In genomic region chr5:100035950-100036349, GRCm38 (mm10) we compare ENCODE assay signal across 9 mouse cellular contexts. TPM values are rescaled to one million over a fixed set of nuclear protein-coding genes. Genes with fewer than 3 reads are reported as not detected.
DNase-seq lines count a peak whose midpoint lies in the region; ATAC-seq and TF ChIP-seq lines count a peak whose summit lies in the region.
"Had no signal": no experiment of that assay in that cellular context is flagged by ENCODE, and none has a peak within 500 bp of the region (broad histone marks: within the 10 kb centered on the region; RNA-seq: fewer than 3 reads in every experiment).

No protein-coding gene starts in this region.

- no peaks in the 10 kb centered on the region for H3K9me3 ChIP-seq in forebrain, embryonic 10.5 days
- no peaks in the 10 kb centered on the region for H3K9me3 ChIP-seq in intestine, embryonic 14.5 days (ENCODE audit: control insufficient read depth, low read length)
- no peaks in the 10 kb centered on the region for H3K9me3 ChIP-seq in neural tube, embryonic 13.5 days
- H3K9me3 ChIP-seq: liver, embryonic 13.5 days had no signal

- H3K4me3 ChIP-seq in left cerebral cortex, adult 2 months: peak overlapping the region; percentile 99; the same call in 1 of the 2 replicates
- H3K4me3 ChIP-seq in forebrain, embryonic 10.5 days: peak overlapping the region; percentile 97; the same call in 1 of the 2 replicates
- peak overlapping the region; percentile 99 for H3K4me3 ChIP-seq in intestine, embryonic 14.5 days (ENCODE audit: low read depth, low read length)
- peak overlapping the region; percentile 94; the same call in 1 of the 2 replicates for H3K4me3 ChIP-seq in neural tube, embryonic 13.5 days

- peak overlapping the region; percentile 100 for H3K4me2 ChIP-seq in intestine, embryonic 14.5 days (ENCODE audit: low read length)
- H3K4me2 ChIP-seq in neural tube, embryonic 13.5 days: peak overlapping the region; percentile 99

- H3K9ac ChIP-seq in intestine, embryonic 14.5 days (ENCODE audit: low read length): no peak overlapping the region
- no peak overlapping the region for H3K9ac ChIP-seq in neural tube, embryonic 13.5 days

- peaks cover 71% of the 10 kb centered on the region for H3K36me3 ChIP-seq in forebrain, embryonic 10.5 days (replicated peaks)
- H3K36me3 ChIP-seq in intestine, embryonic 14.5 days (ENCODE audit: control insufficient read depth, insufficient read depth, low read length): peaks cover 61% of the 10 kb centered on the region
- H3K36me3 ChIP-seq in neural tube, embryonic 13.5 days: peaks cover 48% of the 10 kb centered on the region

- peaks cover 29% of the 10 kb centered on the region for H3K4me1 ChIP-seq in forebrain, embryonic 10.5 days
- H3K4me1 ChIP-seq in intestine, embryonic 14.5 days (replicated peaks; ENCODE audit: control insufficient read depth, insufficient read depth, low read length): peaks cover 21% of the 10 kb centered on the region
- peaks cover 45% of the 10 kb centered on the region for H3K4me1 ChIP-seq in neural tube, embryonic 13.5 days (replicated peaks)

- DNase-seq in left cerebral cortex, adult 2 months (ENCODE audit: extremely low spot score in 1 of 2, low spot score in 2 of 2): no peak
- no peak for DNase-seq in left cerebral cortex, postnatal 14 days (ENCODE audit: low spot score in 2 of 2)
- DNase-seq in forebrain, embryonic 10.5 days (ENCODE audit: extremely low spot score, low spot score): no peak
- no peak for DNase-seq in intestine, embryonic 14.5 days (ENCODE audit: low spot score)
- no peak for DNase-seq in urinary bladder, postnatal 14 days (ENCODE audit: low spot score)
- DNase-seq in adrenal gland, adult 8-10 months: no peak
- no peak for DNase-seq in left cerebral cortex, adult 18-20 months (ENCODE audit: low spot score in 2 of 2)
- DNase-seq: liver, embryonic 13.5 days had no signal

- peak; percentile 22 for TF ChIP-seq CTCF in left cerebral cortex, adult 2 months (IDR thresholded peaks at IDR 0.05)

- no peak for ATAC-seq in intestine, embryonic 14.5 days (replicated peaks; ENCODE audit: low FRiP score, low TSS enrichment, low read depth)
- no peak for ATAC-seq in neural tube, embryonic 13.5 days (ENCODE audit: low read depth)

- no peaks in the 10 kb centered on the region for H3K27me3 ChIP-seq in forebrain, embryonic 10.5 days (ENCODE audit: poor library complexity, severe bottlenecking)
- H3K27me3 ChIP-seq in intestine, embryonic 14.5 days (replicated peaks; ENCODE audit: control insufficient read depth, insufficient read depth, low read length): no peaks in the 10 kb centered on the region
- no peaks in the 10 kb centered on the region for H3K27me3 ChIP-seq in neural tube, embryonic 13.5 days
- H3K27me3 ChIP-seq: liver, embryonic 13.5 days had no signal

- intact Hi-C loops in left cerebral cortex, adult 2 months (cut with DNase I): loop anchor here (5.0 kb wide), 1 partner anchor 834 kb away; no protein-coding TSS in a partner anchor
- intact Hi-C loops in left cerebral cortex, postnatal 14 days (cut with DNase I): loop anchor here (10.0 kb wide), 1 partner anchor 831 kb away; no protein-coding TSS in a partner anchor

- 78% methylated on average over 7 of the region's 7 CpGs for WGBS in forebrain, embryonic 10.5 days
- 47% methylated on average over 7 of the region's 7 CpGs for WGBS in intestine, embryonic 14.5 days
- 39% methylated on average over 7 of the region's 7 CpGs for WGBS in neural tube, embryonic 13.5 days

- H3K27ac ChIP-seq in left cerebral cortex, adult 2 months: no peak overlapping the region
- no peak overlapping the region for H3K27ac ChIP-seq in forebrain, embryonic 10.5 days
- H3K27ac ChIP-seq in intestine, embryonic 14.5 days (ENCODE audit: low read depth): no peak overlapping the region
- H3K27ac ChIP-seq in neural tube, embryonic 13.5 days (replicated peaks): no peak overlapping the region

RNA-seq across cellular contexts. Expression of gene Hnrnpdl, which starts 3.5 kb away (rescaled TPM):
- 100 to 1,000 TPM; 177 to 178 TPM for total RNA-seq in left cerebral cortex, adult 2 months (2021)
- 100 to 1,000 TPM; 141 to 169 TPM for total RNA-seq in left cerebral cortex, postnatal 14 days (2021)
- 246 and 247 TPM in 2 replicates for polyA plus RNA-seq in forebrain, embryonic 10.5 days (2016; fragmentation: Nextera tagmentation; extraction: Ambion mirVana)
- polyA plus RNA-seq in intestine, embryonic 14.5 days (2014; fragmentation: Nextera tagmentation; extraction: Ambion mirVana): 171 and 192 TPM in 2 replicates
- polyA plus RNA-seq in neural tube, embryonic 13.5 days (2015; fragmentation: Nextera tagmentation; extraction: Ambion mirVana): 211 and 214 TPM in 2 replicates
- 100 to 1,000 TPM in 3 of 4 experiments, 10 to 100 TPM in 1; 73.6 to 207 (median 150) TPM for total RNA-seq in adrenal gland, adult 8-10 months (2022)
- total RNA-seq in left cerebral cortex, adult 18-20 months (2021): 100 to 1,000 TPM; 144 to 182 TPM

RNA-seq across cellular contexts. Expression of gene Enoph1, which starts 3.8 kb away (rescaled TPM):
- 10 to 100 TPM; 50.3 to 55.7 TPM for total RNA-seq in left cerebral cortex, adult 2 months (2021)
- total RNA-seq in left cerebral cortex, postnatal 14 days (2021): 10 to 100 TPM; 50.0 to 52.6 TPM
- polyA plus RNA-seq in forebrain, embryonic 10.5 days (2016; fragmentation: Nextera tagmentation; extraction: Ambion mirVana): 62.8 and 66.9 TPM in 2 replicates
- 49.8 and 51.7 TPM in 2 replicates for polyA plus RNA-seq in intestine, embryonic 14.5 days (2014; fragmentation: Nextera tagmentation; extraction: Ambion mirVana)
- polyA plus RNA-seq in neural tube, embryonic 13.5 days (2015; fragmentation: Nextera tagmentation; extraction: Ambion mirVana): 38.9 and 42.9 TPM in 2 replicates
- total RNA-seq in adrenal gland, adult 8-10 months (2022): 10 to 100 TPM; 38.5 to 54.6 (median 41.4) TPM
- total RNA-seq in left cerebral cortex, adult 18-20 months (2021): 10 to 100 TPM; 50.5 to 56.6 TPM

RNA-seq across cellular contexts. Expression of gene 4930524J08Rik, which starts 57.1 kb away (rescaled TPM):
- total RNA-seq in left cerebral cortex, adult 2 months (2021): 1 to 10 TPM; 1.9 TPM
- total RNA-seq in left cerebral cortex, postnatal 14 days (2021): 1 to 10 TPM; 2.2 to 3.5 TPM
- polyA plus RNA-seq in forebrain, embryonic 10.5 days (2016; fragmentation: Nextera tagmentation; extraction: Ambion mirVana): 1.7 and 2.2 TPM in 2 replicates
- polyA plus RNA-seq in intestine, embryonic 14.5 days (2014; fragmentation: Nextera tagmentation; extraction: Ambion mirVana): 1.6 and 3.2 TPM in 2 replicates
- 3.5 TPM in 2 replicates for polyA plus RNA-seq in neural tube, embryonic 13.5 days (2015; fragmentation: Nextera tagmentation; extraction: Ambion mirVana)
- total RNA-seq in adrenal gland, adult 8-10 months (2022): 1 to 10 TPM; 1.2 to 2.2 (median 1.7) TPM
- 1 to 10 TPM; 1.9 to 2.4 TPM for total RNA-seq in left cerebral cortex, adult 18-20 months (2021)

RNA-seq across cellular contexts. Expression of gene Hnrnpd, which starts 57.2 kb away (rescaled TPM):
- total RNA-seq in left cerebral cortex, adult 2 months (2021): 100 to 1,000 TPM; 194 to 222 TPM
- total RNA-seq in left cerebral cortex, postnatal 14 days (2021): 100 to 1,000 TPM; 189 to 204 TPM
- polyA plus RNA-seq in forebrain, embryonic 10.5 days (2016; fragmentation: Nextera tagmentation; extraction: Ambion mirVana): 200 and 207 TPM in 2 replicates
- polyA plus RNA-seq in intestine, embryonic 14.5 days (2014; fragmentation: Nextera tagmentation; extraction: Ambion mirVana): 142 and 148 TPM in 2 replicates
- polyA plus RNA-seq in neural tube, embryonic 13.5 days (2015; fragmentation: Nextera tagmentation; extraction: Ambion mirVana): 202 and 252 TPM in 2 replicates
- 100 to 1,000 TPM in 3 of 4 experiments, 10 to 100 TPM in 1; 72.1 to 188 (median 154) TPM for total RNA-seq in adrenal gland, adult 8-10 months (2022)
- total RNA-seq in left cerebral cortex, adult 18-20 months (2021): 100 to 1,000 TPM; 205 to 222 TPM
